Mouse (Mus musculus): ENCODE results near the gene Add1. TPM values are rescaled to one million over a fixed set of nuclear protein-coding genes. Genes with fewer than 3 reads are reported as not detected.

Add1 gene
- polyA plus RNA-seq, 1 experiment from 2014 or later, result 176 TPM

DNA sequence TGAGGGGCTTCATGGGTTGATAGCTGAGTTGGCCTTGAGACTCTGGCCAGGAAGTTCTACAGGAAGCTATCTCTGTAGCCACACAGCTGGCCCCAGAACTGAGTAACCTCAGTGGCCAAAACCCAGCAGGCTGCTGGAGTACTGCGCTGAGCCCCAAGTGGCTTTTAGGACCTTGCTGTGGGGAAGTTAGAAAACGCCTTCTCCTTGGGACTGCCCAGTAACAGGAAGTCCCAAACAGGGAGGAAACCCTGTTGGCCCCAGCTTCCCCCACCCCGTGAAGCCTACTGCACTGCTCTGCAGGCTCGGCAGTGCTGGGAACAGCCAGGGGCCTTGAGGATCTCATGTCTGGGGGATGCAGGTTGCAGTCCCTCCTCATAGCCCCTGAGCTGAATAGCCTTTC, 30.4 kb upstream of the Add1 start:
- no peaks in the 10 kb centered on the region for H3K36me3 ChIP-seq (ENCODE audit: control insufficient read depth, insufficient read depth, low read length)
- H3K4me3 ChIP-seq (replicated peaks; ENCODE audit: low read length), result no peak overlapping the region; the same call in 1 of the 2 replicates
- ATAC-seq (ENCODE audit: insufficient read depth, low FRiP score), result no peak
- no peaks in the 10 kb centered on the region for H3K9me3 ChIP-seq (replicated peaks; ENCODE audit: control insufficient read depth, low read length)
- no peak overlapping the region for H3K27ac ChIP-seq (ENCODE audit: low read length)
- 53% methylated on average over 4 of the region's 4 CpGs for WGBS
- H3K4me1 ChIP-seq (ENCODE audit: control insufficient read depth, insufficient read depth, low read length), result no peaks in the 10 kb centered on the region
- no peak overlapping the region for H3K9ac ChIP-seq (ENCODE audit: low read length)
- no peaks in the 10 kb centered on the region for H3K27me3 ChIP-seq (ENCODE audit: control insufficient read depth, insufficient read depth, low read length)
- H3K4me2 ChIP-seq (ENCODE audit: low read depth, low read length), result no peak overlapping the region

DNA sequence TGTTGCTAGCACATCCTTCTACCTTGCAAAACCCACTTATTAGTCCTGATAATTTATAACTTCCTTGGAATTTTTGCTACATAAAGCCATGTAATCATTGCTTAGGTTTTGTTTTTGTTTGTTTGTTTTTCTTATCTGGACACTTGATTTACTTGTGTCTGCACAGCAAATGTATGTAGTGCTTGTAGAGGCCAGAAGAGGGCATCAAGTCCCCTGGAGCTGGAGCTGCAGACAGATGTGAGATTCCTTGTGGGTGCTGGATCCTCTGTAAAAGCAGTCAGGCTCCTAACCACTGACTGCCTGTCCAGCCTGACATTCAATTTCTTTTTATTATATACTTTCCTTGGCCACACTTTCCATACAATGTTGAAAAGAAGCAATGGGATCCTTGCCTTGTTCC, 26.1 kb upstream of the Add1 start:
- Histone ChIP-seq H3K4me2 (ENCODE audit: low read depth, low read length) (no peak overlapping the region), H3K27me3 (ENCODE audit: control insufficient read depth, insufficient read depth, low read length) (no peaks in the 10 kb centered on the region), H3K36me3 (ENCODE audit: control insufficient read depth, insufficient read depth, low read length) (no peaks in the 10 kb centered on the region), H3K4me3 (replicated peaks; ENCODE audit: low read length) (no peak overlapping the region), H3K4me1 (ENCODE audit: control insufficient read depth, insufficient read depth, low read length) (no peaks in the 10 kb centered on the region), H3K9me3 (replicated peaks; ENCODE audit: control insufficient read depth, low read length) (no peaks in the 10 kb centered on the region), H3K27ac (ENCODE audit: low read length) (no peak overlapping the region), H3K9ac (ENCODE audit: low read length) (no peak overlapping the region)
- ATAC-seq (ENCODE audit: insufficient read depth, low FRiP score), result no peak

DNA sequence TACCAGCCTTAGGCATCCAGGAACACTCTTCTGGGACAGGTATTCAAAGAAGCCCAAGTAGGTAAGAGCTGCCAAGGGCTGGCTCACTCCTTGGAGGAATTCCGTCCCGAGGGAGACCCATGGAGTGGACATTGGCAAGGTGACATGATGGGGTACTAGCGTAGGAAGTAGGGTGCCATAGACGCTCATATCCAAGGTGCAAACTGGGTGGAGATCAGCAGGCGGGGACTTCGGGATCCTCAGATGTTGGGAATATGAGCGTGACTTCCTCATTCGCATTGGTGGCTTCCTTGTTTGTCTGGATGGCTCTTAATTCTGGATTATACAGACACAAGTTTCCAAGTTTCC, 24.4 kb upstream of the Add1 start:
- no peaks in the 10 kb centered on the region for H3K4me1 ChIP-seq (ENCODE audit: control insufficient read depth, insufficient read depth, low read length)
- no peaks in the 10 kb centered on the region for H3K27me3 ChIP-seq (ENCODE audit: control insufficient read depth, insufficient read depth, low read length)
- H3K4me2 ChIP-seq (ENCODE audit: low read depth, low read length), result peak overlapping the region; percentile 84
- no peaks in the 10 kb centered on the region for H3K9me3 ChIP-seq (replicated peaks; ENCODE audit: control insufficient read depth, low read length)
- H3K27ac ChIP-seq (ENCODE audit: low read length), result no peak overlapping the region
- no peaks in the 10 kb centered on the region for H3K36me3 ChIP-seq (ENCODE audit: control insufficient read depth, insufficient read depth, low read length)
- H3K9ac ChIP-seq (ENCODE audit: low read length), result peak overlapping the region; percentile 90
- peak overlapping the region; percentile 76 for H3K4me3 ChIP-seq (replicated peaks; ENCODE audit: low read length)
- no peak for ATAC-seq (ENCODE audit: insufficient read depth, low FRiP score)
- WGBS, result 13% methylated on average over 8 of the region's 8 CpGs

DNA sequence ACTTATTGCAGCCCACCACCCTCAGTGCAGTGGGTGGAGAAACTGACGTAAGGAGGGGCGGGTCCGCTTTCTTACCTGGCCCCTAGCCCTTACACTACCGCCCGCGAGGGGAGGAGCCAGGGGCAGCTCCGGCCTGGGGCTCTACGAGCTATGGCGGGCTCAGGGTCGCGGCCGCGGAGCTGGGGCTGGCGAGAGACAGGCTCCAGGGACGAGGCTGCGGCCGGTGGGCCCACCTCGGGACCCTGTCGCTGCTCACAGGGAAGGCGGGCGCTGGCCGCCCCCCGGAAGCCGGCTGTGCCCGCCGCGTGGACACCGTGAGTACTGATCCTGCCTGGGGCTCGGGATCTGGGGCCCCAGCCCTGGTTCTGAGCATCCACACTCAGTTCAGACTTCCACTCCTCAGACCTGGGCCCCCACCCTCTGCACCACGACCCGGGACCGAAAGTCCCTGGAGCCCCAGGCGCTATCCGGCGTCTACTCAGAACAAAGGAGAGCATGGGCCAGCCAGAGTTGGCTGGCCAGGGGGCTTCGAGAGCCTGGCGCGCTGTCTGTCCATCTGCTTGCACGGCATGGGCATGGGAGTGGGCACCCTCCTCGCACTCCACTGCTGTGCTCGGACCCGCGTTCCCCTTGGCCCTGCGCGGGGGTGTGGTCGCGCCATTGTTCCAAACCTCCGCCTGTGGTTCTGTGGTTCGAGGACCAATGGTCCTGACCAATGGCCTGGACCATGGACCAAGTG, 23.8 kb upstream of the Add1 start:
- Histone ChIP-seq H3K4me1 (ENCODE audit: control insufficient read depth, insufficient read depth, low read length) (no peaks in the 10 kb centered on the region), H3K36me3 (ENCODE audit: control insufficient read depth, insufficient read depth, low read length) (no peaks in the 10 kb centered on the region), H3K4me2 (ENCODE audit: low read depth, low read length) (peak overlapping the region; percentile 84), H3K27ac (ENCODE audit: low read length) (no peak overlapping the region), H3K4me3 (replicated peaks; ENCODE audit: low read length) (peak overlapping the region; percentile 76), H3K9ac (ENCODE audit: low read length) (peak overlapping the region; percentile 90), H3K9me3 (replicated peaks; ENCODE audit: control insufficient read depth, low read length) (no peaks in the 10 kb centered on the region), H3K27me3 (ENCODE audit: control insufficient read depth, insufficient read depth, low read length) (no peaks in the 10 kb centered on the region)
- WGBS, result 0% methylated on average over 46 of the region's 49 CpGs
- peak; percentile 80 for ATAC-seq (ENCODE audit: insufficient read depth, low FRiP score)

DNA sequence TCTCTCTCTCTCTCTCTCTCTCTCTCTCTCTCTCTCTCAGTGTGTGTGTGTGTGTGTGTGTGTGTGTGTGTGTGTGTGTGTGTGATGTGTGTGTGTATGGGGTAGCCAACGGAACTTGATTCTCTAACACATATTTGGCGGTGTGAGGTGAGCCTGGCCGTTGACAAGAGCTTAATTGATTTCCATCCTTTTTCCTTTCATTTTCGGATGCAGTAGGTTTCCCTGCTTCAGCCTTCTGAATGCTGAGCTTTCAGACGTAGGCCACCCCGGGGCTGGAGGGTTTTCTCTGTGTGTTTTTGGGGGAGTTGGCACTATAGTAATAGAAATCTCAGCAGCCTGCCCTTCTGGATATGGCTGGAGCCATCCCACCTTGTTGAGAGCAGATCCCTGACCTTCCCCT, 23.2 kb upstream of the Add1 start:
- peak overlapping the region; percentile 76 for H3K4me3 ChIP-seq (replicated peaks; ENCODE audit: low read length)
- ATAC-seq (ENCODE audit: insufficient read depth, low FRiP score), result no peak
- H3K27ac ChIP-seq (ENCODE audit: low read length), result no peak overlapping the region
- H3K27me3 ChIP-seq (ENCODE audit: control insufficient read depth, insufficient read depth, low read length), result no peaks in the 10 kb centered on the region
- WGBS, result 6% methylated on average over 6 of the region's 6 CpGs
- H3K36me3 ChIP-seq (ENCODE audit: control insufficient read depth, insufficient read depth, low read length), result no peaks in the 10 kb centered on the region
- no peaks in the 10 kb centered on the region for H3K9me3 ChIP-seq (replicated peaks; ENCODE audit: control insufficient read depth, low read length)
- H3K4me1 ChIP-seq (ENCODE audit: control insufficient read depth, insufficient read depth, low read length), result no peaks in the 10 kb centered on the region
- H3K9ac ChIP-seq (ENCODE audit: low read length), result peak overlapping the region; percentile 90
- H3K4me2 ChIP-seq (ENCODE audit: low read depth, low read length), result peak overlapping the region; percentile 84

DNA sequence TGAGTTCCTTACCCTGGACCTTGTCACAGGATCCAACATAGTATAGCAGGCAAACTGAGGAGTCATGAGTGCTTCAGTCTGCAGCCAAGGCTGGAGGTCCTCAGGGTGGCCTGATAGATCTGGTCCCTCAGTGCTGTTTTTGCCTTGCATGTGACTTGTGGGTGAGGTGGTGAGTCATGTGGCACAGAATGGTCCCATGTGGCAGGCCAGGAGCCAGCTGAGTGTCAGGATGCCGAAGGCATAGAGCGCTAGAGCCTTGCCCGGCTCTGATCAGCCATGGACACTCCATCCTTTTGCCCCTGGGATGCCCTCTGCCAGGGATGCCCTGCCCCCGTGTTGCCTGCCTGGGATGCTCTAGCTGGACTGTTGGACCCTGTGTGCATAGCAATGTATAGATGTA, 21.6 kb upstream of the Add1 start:
- no peak overlapping the region for H3K4me3 ChIP-seq (replicated peaks; ENCODE audit: low read length)
- H3K9ac ChIP-seq (ENCODE audit: low read length), result no peak overlapping the region
- H3K27me3 ChIP-seq (ENCODE audit: control insufficient read depth, insufficient read depth, low read length), result no peaks in the 10 kb centered on the region
- no peaks in the 10 kb centered on the region for H3K36me3 ChIP-seq (ENCODE audit: control insufficient read depth, insufficient read depth, low read length)
- no peak overlapping the region for H3K4me2 ChIP-seq (ENCODE audit: low read depth, low read length)
- H3K27ac ChIP-seq (ENCODE audit: low read length), result no peak overlapping the region
- ATAC-seq (ENCODE audit: insufficient read depth, low FRiP score), result no peak
- no peaks in the 10 kb centered on the region for H3K4me1 ChIP-seq (ENCODE audit: control insufficient read depth, insufficient read depth, low read length)
- H3K9me3 ChIP-seq (replicated peaks; ENCODE audit: control insufficient read depth, low read length), result no peaks in the 10 kb centered on the region
- 92% methylated on average over 4 of the region's 4 CpGs for WGBS

DNA sequence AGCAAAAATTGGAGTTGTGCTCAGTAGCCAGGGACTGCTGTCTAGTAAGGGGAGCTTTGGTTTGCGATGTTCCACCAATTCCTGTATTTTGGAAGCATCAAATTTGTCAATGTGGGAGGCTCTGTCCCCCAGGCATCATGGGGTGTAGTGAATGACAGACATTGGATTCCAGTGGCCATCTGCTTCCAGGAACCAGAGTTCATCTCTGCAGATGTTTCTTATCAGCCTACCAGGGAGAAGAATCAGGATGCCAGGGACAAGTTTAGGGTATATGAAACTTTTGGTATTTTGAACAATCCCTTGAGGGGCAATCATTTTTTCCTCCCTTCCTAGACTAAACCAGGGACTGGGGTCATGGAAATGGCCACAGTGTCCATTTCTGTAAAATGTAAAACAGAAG, 9.6 kb upstream of the Add1 start:
- 93% methylated on average over 1 of the region's 1 CpGs for WGBS
- H3K4me3 ChIP-seq (replicated peaks; ENCODE audit: low read length), result no peak overlapping the region
- ATAC-seq (ENCODE audit: insufficient read depth, low FRiP score), result no peak

DNA sequence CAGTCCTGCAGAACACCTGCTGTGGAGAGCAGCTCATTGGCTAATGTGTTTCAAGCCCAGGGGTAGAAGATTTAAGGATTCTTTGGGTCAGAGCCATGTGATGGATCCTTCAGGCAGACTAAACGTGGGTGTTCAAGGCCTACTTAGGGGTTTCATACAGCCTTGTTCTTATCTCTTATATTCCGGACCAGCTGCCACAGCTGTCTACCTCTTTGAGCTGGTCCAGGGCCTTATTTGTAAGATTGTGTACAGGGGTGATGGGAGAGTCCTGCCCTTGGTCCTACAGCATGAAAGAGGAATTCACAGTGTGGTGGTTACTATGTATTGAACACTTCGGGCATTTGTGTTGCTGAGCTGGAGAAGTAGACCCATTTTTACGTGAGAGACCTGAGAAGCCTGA, 9.2 kb upstream of the Add1 start:
- Histone ChIP-seq H3K4me1 (ENCODE audit: control insufficient read depth, insufficient read depth, low read length) (peaks cover 14% of the 10 kb centered on the region), H3K36me3 (ENCODE audit: control insufficient read depth, insufficient read depth, low read length) (no peaks in the 10 kb centered on the region; the same call in 1 of the 2 replicates), H3K27ac (ENCODE audit: low read length) (no peak overlapping the region), H3K9ac (ENCODE audit: low read length) (no peak overlapping the region), H3K9me3 (replicated peaks; ENCODE audit: control insufficient read depth, low read length) (no peaks in the 10 kb centered on the region), H3K4me2 (ENCODE audit: low read depth, low read length) (no peak overlapping the region), H3K4me3 (replicated peaks; ENCODE audit: low read length) (no peak overlapping the region), H3K27me3 (ENCODE audit: control insufficient read depth, insufficient read depth, low read length) (no peaks in the 10 kb centered on the region)
- WGBS, result 81% methylated on average over 4 of the region's 4 CpGs
- no peak for ATAC-seq (ENCODE audit: insufficient read depth, low FRiP score)

More for the DNA sequence above, 9.6 kb upstream of the Add1 start:
- no peaks in the 10 kb centered on the region for H3K9me3 ChIP-seq (replicated peaks; ENCODE audit: control insufficient read depth, low read length)
- H3K27ac ChIP-seq (ENCODE audit: low read length), result no peak overlapping the region
- H3K9ac ChIP-seq (ENCODE audit: low read length), result no peak overlapping the region
- H3K4me1 ChIP-seq (ENCODE audit: control insufficient read depth, insufficient read depth, low read length), result peaks cover 14% of the 10 kb centered on the region
- no peak overlapping the region for H3K4me2 ChIP-seq (ENCODE audit: low read depth, low read length)
- no peaks in the 10 kb centered on the region for H3K27me3 ChIP-seq (ENCODE audit: control insufficient read depth, insufficient read depth, low read length)
- no peaks in the 10 kb centered on the region; the same call in 1 of the 2 replicates for H3K36me3 ChIP-seq (ENCODE audit: control insufficient read depth, insufficient read depth, low read length)

DNA sequence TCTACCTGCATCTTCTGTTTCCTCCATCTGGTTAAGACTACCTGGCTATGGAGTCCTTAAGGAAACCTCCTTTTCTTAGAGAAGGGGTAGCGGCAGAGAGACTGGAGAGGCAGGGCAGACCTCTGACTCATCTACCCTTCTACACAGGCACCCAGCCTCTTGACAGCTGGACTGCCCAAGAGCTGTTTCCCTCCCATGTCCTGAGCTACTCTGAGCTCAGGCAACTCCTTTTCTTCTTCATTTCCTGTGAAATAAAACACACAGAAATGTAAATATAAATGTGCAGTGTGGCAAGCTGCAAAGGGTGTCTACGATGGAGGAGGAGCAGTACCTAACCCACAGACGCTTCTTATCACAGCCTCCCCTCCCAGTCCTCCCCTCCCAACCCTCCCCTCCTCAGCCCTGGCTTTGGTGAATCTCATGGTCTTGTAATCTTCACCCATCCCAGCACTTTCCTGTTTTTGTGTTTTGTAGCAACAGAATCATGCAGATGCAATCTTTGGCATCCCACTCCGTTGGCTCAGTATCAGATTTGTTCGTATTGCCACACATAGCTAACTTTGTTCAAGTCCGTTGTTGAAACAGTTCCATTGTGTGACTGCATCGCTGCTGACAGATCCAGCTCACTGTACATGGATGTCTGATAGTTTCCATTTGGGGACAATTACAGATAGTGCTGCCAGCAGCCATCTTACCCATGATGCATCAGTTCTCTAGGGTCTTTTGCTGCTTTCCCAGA, 7.8 kb upstream of the Add1 start:
- no peaks in the 10 kb centered on the region for H3K9me3 ChIP-seq (replicated peaks; ENCODE audit: control insufficient read depth, low read length)
- H3K4me1 ChIP-seq (ENCODE audit: control insufficient read depth, insufficient read depth, low read length), result peaks cover 14% of the 10 kb centered on the region
- H3K4me2 ChIP-seq (ENCODE audit: low read depth, low read length), result 0 out of 2 replicates have a peak overlapping the region, but pooled peaks have one; percentile 2
- H3K4me3 ChIP-seq (replicated peaks; ENCODE audit: low read length), result no peak overlapping the region
- H3K27ac ChIP-seq (ENCODE audit: low read length), result peak overlapping the region; percentile 42
- WGBS, result 36% methylated on average over 7 of the region's 7 CpGs
- H3K9ac ChIP-seq (ENCODE audit: low read length), result no peak overlapping the region
- no peaks in the 10 kb centered on the region for H3K36me3 ChIP-seq (ENCODE audit: control insufficient read depth, insufficient read depth, low read length)
- peak; percentile 82; the same call in 1 of the 2 replicates for ATAC-seq (ENCODE audit: insufficient read depth, low FRiP score)
- no peaks in the 10 kb centered on the region for H3K27me3 ChIP-seq (ENCODE audit: control insufficient read depth, insufficient read depth, low read length)

Measured in stomach, embryonic 16.5 days (tissue).